Mouse (Mus musculus): Measurements from ENCODE around the gene Tmem138. TPM values are rescaled to one million over a fixed set of nuclear protein-coding genes. Genes with fewer than 3 reads are reported as not detected.

The Tmem138 gene
- polyA plus RNA-seq, 1 experiment, result 22.8 TPM

- TF ChIP-seq POLR2A (IDR thresholded peaks at IDR 0.05; ENCODE audit: low read depth, low read length), result peak; percentile 69
- no peak for TF ChIP-seq CTCF (IDR thresholded peaks at IDR 0.05; ENCODE audit: borderline replicate concordance, insufficient read depth, low read length)
- peak within 1 kb of the TSS; percentile 97 for H3K4me3 ChIP-seq (ENCODE audit: insufficient read depth, low read length)
These were observed 21.3 kb downstream of the Tmem138 start, which contains the start of gene Tmem216 for GRCm38 (mm10) chr19:10555624-10556510. Gene Tmem216, minus strand, starts transcription at chr19:10556238.

GRCm38 (mm10) chr19:10539454-10539853 lies 37.7 kb downstream of the Tmem138 start:
- Histone ChIP-seq H3K4me3 (ENCODE audit: insufficient read depth, low read length) (no peak overlapping the region), H3K4me1 (ENCODE audit: control insufficient read depth, insufficient read depth, low read length) (no peaks in the 10 kb centered on the region), H3K27ac (ENCODE audit: insufficient read depth, low read length) (no peak overlapping the region)
- TF ChIP-seq CTCF (IDR thresholded peaks at IDR 0.05; ENCODE audit: borderline replicate concordance, insufficient read depth, low read length) (no peak), POLR2A (IDR thresholded peaks at IDR 0.05; ENCODE audit: low read depth, low read length) (no peak)

More at GRCm38 (mm10) chr19:10555624-10556510, 21.3 kb downstream of the Tmem138 start, which contains the start of gene Tmem216:
- peak within 1 kb of the TSS; percentile 63 for H3K27ac ChIP-seq (ENCODE audit: insufficient read depth, low read length)
- 0 out of 2 replicates have a peak, but pooled peaks cover under 1% of the 10 kb centered on the region for H3K4me1 ChIP-seq (ENCODE audit: control insufficient read depth, insufficient read depth, low read length)

- Histone ChIP-seq H3K4me3 (ENCODE audit: insufficient read depth, low read length) (no peak overlapping the region), H3K27ac (ENCODE audit: insufficient read depth, low read length) (no peak overlapping the region), H3K4me1 (ENCODE audit: control insufficient read depth, insufficient read depth, low read length) (peaks cover 4% of the 10 kb centered on the region; the same call in 1 of the 2 replicates)
- TF ChIP-seq POLR2A (IDR thresholded peaks at IDR 0.05; ENCODE audit: low read depth, low read length) (no peak), CTCF (IDR thresholded peaks at IDR 0.05; ENCODE audit: borderline replicate concordance, insufficient read depth, low read length) (no peak)
These were observed 47.1 kb downstream of the Tmem138 start for GRCm38 (mm10) chr19:10530082-10530481.

GRCm38 (mm10) chr19:10525910-10526309 lies 51.3 kb downstream of the Tmem138 start, which contains the start of gene Sdhaf2:
Gene Sdhaf2, minus strand, starts transcription at chr19:10526142.
- H3K4me3 ChIP-seq (ENCODE audit: insufficient read depth, low read length), result peak within 1 kb of the TSS; percentile 92
- peaks cover 7% of the 10 kb centered on the region for H3K4me1 ChIP-seq (ENCODE audit: control insufficient read depth, insufficient read depth, low read length)
- TF ChIP-seq POLR2A (IDR thresholded peaks at IDR 0.05; ENCODE audit: low read depth, low read length) (no peak), CTCF (IDR thresholded peaks at IDR 0.05; ENCODE audit: borderline replicate concordance, insufficient read depth, low read length) (no peak)
- H3K27ac ChIP-seq (ENCODE audit: insufficient read depth, low read length), result peak within 1 kb of the TSS; percentile 99

GRCm38 (mm10) chr19:10525106-10525901 lies 51.9 kb downstream of the Tmem138 start, which contains the start of gene Cpsf7:
Gene Cpsf7, plus strand, starts transcription at chr19:10525266.
- peak within 1 kb of the TSS; percentile 92 for H3K4me3 ChIP-seq (ENCODE audit: insufficient read depth, low read length)
- peaks cover 7% of the 10 kb centered on the region for H3K4me1 ChIP-seq (ENCODE audit: control insufficient read depth, insufficient read depth, low read length)
- no peak for TF ChIP-seq POLR2A (IDR thresholded peaks at IDR 0.05; ENCODE audit: low read depth, low read length)
- TF ChIP-seq CTCF (IDR thresholded peaks at IDR 0.05; ENCODE audit: borderline replicate concordance, insufficient read depth, low read length), result no peak
- H3K27ac ChIP-seq (ENCODE audit: insufficient read depth, low read length), result peak within 1 kb of the TSS; percentile 99

- H3K4me1 ChIP-seq (ENCODE audit: control insufficient read depth, insufficient read depth, low read length), result peaks cover 7% of the 10 kb centered on the region
These were observed 52.4 kb downstream of the Tmem138 start for GRCm38 (mm10) chr19:10524784-10525105.

GRCm38 (mm10) chr19:10523483-10524080 lies 53.6 kb downstream of the Tmem138 start:
- Histone ChIP-seq H3K4me1 (ENCODE audit: control insufficient read depth, insufficient read depth, low read length) (peaks cover 7% of the 10 kb centered on the region), H3K27ac (ENCODE audit: insufficient read depth, low read length) (no peak overlapping the region), H3K4me3 (ENCODE audit: insufficient read depth, low read length) (peak overlapping the region; percentile 29; the same call in 1 of the 2 replicates)
- TF ChIP-seq POLR2A (IDR thresholded peaks at IDR 0.05; ENCODE audit: low read depth, low read length) (no peak), CTCF (IDR thresholded peaks at IDR 0.05; ENCODE audit: borderline replicate concordance, insufficient read depth, low read length) (no peak)

More at GRCm38 (mm10) chr19:10524784-10525105, 52.4 kb downstream of the Tmem138 start:
- peak overlapping the region; percentile 92 for H3K4me3 ChIP-seq (ENCODE audit: insufficient read depth, low read length)
- TF ChIP-seq CTCF (IDR thresholded peaks at IDR 0.05; ENCODE audit: borderline replicate concordance, insufficient read depth, low read length) (no peak), POLR2A (IDR thresholded peaks at IDR 0.05; ENCODE audit: low read depth, low read length) (peak; percentile 79)
- peak overlapping the region; percentile 54 for H3K27ac ChIP-seq (ENCODE audit: insufficient read depth, low read length)

- peaks cover 7% of the 10 kb centered on the region for H3K4me1 ChIP-seq (ENCODE audit: control insufficient read depth, insufficient read depth, low read length)
These were observed 55.2 kb downstream of the Tmem138 start for GRCm38 (mm10) chr19:10521926-10522325.

More at GRCm38 (mm10) chr19:10521926-10522325, 55.2 kb downstream of the Tmem138 start:
- no peak overlapping the region for H3K27ac ChIP-seq (ENCODE audit: insufficient read depth, low read length)
- no peak for TF ChIP-seq POLR2A (IDR thresholded peaks at IDR 0.05; ENCODE audit: low read depth, low read length)
- TF ChIP-seq CTCF (IDR thresholded peaks at IDR 0.05; ENCODE audit: borderline replicate concordance, insufficient read depth, low read length), result no peak
- no peak overlapping the region for H3K4me3 ChIP-seq (ENCODE audit: insufficient read depth, low read length)

Other genes with a start within 250 kb of the Tmem138 start
- gene Syt7, start 188.3 kb downstream of the Tmem138 start, polyA plus RNA-seq (2011; ENCODE audit: insufficient read length, low read depth, missing spikeins), result 0.35 and 0.38 TPM in 2 replicates
- gene Lrrc10b, start 119.9 kb downstream of the Tmem138 start, polyA plus RNA-seq (2011; ENCODE audit: insufficient read length, low read depth, missing spikeins), result not detected in 2 replicates
- gene Ppp1r32, start 94.4 kb downstream of the Tmem138 start, polyA plus RNA-seq (2011; ENCODE audit: insufficient read length, low read depth, missing spikeins), result not detected in 2 replicates
- 50.6 and 70.6 TPM in 2 replicates for gene Cpsf7, start 52.1 kb downstream of the Tmem138 start, polyA plus RNA-seq (2011; ENCODE audit: insufficient read length, low read depth, missing spikeins)
- gene Sdhaf2, start 51.2 kb downstream of the Tmem138 start, polyA plus RNA-seq (2011; ENCODE audit: insufficient read length, low read depth, missing spikeins), result 53.1 and 66.4 TPM in 2 replicates
- 13.0 and 15.6 TPM in 2 replicates for gene Tmem216, start 21.1 kb downstream of the Tmem138 start, polyA plus RNA-seq (2011; ENCODE audit: insufficient read length, low read depth, missing spikeins)
- gene Cyb561a3, start 190 bp downstream of the Tmem138 start, polyA plus RNA-seq (2011; ENCODE audit: insufficient read length, low read depth, missing spikeins), result 19.7 and 20.5 TPM in 2 replicates
- gene Ddb1, start 28.0 kb upstream of the Tmem138 start, polyA plus RNA-seq (2011; ENCODE audit: insufficient read length, low read depth, missing spikeins), result 545 and 617 TPM in 2 replicates
- gene Tkfc, start 28.3 kb upstream of the Tmem138 start, polyA plus RNA-seq (2011; ENCODE audit: insufficient read length, low read depth, missing spikeins), result 19.8 and 24.0 TPM in 2 replicates
- gene Vwce, start 56.9 kb upstream of the Tmem138 start, polyA plus RNA-seq (2011; ENCODE audit: insufficient read length, low read depth, missing spikeins), result 0.70 and 1.1 TPM in 2 replicates
- gene Pga5, start 100.7 kb upstream of the Tmem138 start, polyA plus RNA-seq (2011; ENCODE audit: insufficient read length, low read depth, missing spikeins), result not detected in 2 replicates
- gene Vps37c, start 111.4 kb upstream of the Tmem138 start, polyA plus RNA-seq (2011; ENCODE audit: insufficient read length, low read depth, missing spikeins), result 14.8 and 18.0 TPM in 2 replicates
- not detected in 2 replicates for gene Cd5, start 161.6 kb upstream of the Tmem138 start, polyA plus RNA-seq (2011; ENCODE audit: insufficient read length, low read depth, missing spikeins)